Mouse (Mus musculus) bone marrow, adult 2 months (tissue): ENCODE data around the gene Jak1. TPM values are rescaled to one million over a fixed set of nuclear protein-coding genes. Genes with fewer than 3 reads are reported as not detected.

Experiments
- H3K27ac ChIP-seq: fragments of 200-500 bp; 2 replicates; pipeline ENCODE4 v1.5.1; 2012; ENCODE audit warnings: low read depth, mild to moderate bottlenecking, control low read depth, inconsistent platforms, low read length; ENCODE audit not compliant: control insufficient read depth, poor library complexity, insufficient read depth
- H3K4me1 ChIP-seq: fragments of 200-500 bp; 2 replicates; pipeline ENCODE4 v1.6.1; 2011; ENCODE audit warnings: low read length; ENCODE audit not compliant: control insufficient read depth, insufficient read depth
- H3K4me3 ChIP-seq: fragments of 200-500 bp; replicated peaks from 2 replicates; pipeline ENCODE3; 2011; ENCODE audit warnings: mild to moderate bottlenecking, low read depth, low read length, control low read depth; ENCODE audit not compliant: control insufficient read depth
- CTCF ChIP-seq: fragments of 200-500 bp; IDR thresholded peaks from 2 replicates; pipeline ENCODE4 v1.5.1; 2011; ENCODE audit warnings: low read length, control low read depth; ENCODE audit not compliant: control insufficient read depth, insufficient read depth
- POLR2A ChIP-seq: fragments of 200-500 bp; IDR thresholded peaks from 2 replicates; pipeline ENCODE4 v1.6.1; 2011; ENCODE audit warnings: low read depth, mild to moderate bottlenecking, control low read depth, low read length, borderline replicate concordance; ENCODE audit not compliant: control insufficient read depth
- WGBS: fragments of 180-500 bp; shearing (Covaris S2); methylation state at CpG from one replicate; pipeline ENCODE4 v1.1.7; 2018; 5-methylcytosine and 5-hydroxymethylcytosine counted together
- polyA plus RNA-seq: library from polyadenylated mRNA; stranded (reverse); fragments of >200 nt; gene quantifications from 2 replicates; pipeline ENCODE4 v1.2.4, GENCODE M21; 2011; ENCODE audit warnings: low replicate concordance; ENCODE audit not compliant: missing spikeins, insufficient read depth, insufficient read length

The Jak1 gene
- polyA plus RNA-seq, 1 experiment, result 44.7 TPM

DNA sequence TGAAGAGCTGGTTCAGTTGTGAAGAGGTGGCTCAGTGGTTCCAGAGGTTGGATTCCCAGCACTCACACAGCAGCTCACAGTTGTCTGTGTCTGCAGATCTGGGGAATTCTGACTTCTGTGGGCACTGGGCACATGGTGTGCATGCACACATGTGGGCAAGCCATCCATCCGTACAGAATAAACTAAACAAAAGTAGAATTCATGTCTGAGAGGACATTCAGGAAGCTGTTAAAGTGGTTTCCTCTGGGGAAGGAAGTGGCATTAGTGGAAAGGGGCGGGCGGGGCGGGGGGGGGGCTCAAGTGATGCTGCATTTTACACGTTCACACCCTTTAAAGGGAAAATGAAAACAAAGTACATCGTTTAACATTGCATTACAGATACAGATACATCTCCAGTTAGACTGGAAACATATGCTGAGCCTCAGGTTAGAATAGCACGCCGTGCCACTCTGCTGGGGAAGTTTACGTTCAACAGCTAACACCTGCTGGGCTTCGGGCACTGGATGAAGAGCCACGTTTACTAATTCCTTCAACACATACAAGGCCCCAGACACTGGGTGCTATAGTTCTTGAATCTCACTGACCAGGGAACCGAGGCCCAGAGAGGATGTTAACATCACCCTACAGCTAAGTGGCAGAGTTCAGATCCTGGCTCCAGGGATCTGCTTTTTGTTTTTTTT is 33.4 kb upstream of the Jak1 start:
- TF ChIP-seq CTCF, result no peak
- Histone ChIP-seq H3K4me3 (peak overlapping the region; percentile 48), H3K27ac (peak overlapping the region; percentile 78), H3K4me1 (peaks cover 10% of the 10 kb centered on the region)
- WGBS, result 6% methylated on average over 12 of the region's 12 CpGs

DNA sequence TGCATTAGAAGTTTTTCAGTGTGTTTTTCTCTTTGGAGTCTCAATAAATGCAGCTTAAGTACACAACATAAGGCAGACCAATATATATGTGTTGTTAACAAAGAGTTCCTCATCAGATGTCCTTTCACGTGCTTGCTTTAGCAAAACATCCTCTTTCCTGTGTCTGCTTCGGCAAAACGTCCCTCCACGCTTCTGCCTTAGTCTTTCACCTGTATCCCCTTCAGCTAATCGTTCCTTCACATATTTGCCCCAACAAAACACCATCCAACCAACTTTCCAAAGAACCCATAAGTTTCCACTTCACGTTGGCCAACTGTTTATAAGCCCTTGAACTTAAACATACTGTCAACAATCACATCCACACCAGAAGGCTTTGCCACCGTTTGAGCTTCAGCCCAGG is 31.8 kb upstream of the Jak1 start:
- TF ChIP-seq POLR2A, result no peak
- H3K4me1 ChIP-seq, result peaks cover 10% of the 10 kb centered on the region
- 25% methylated on average over 7 of the region's 7 CpGs for WGBS
- no peak overlapping the region for H3K4me3 ChIP-seq
- no peak overlapping the region; the same call in 1 of the 2 replicates for H3K27ac ChIP-seq

DNA sequence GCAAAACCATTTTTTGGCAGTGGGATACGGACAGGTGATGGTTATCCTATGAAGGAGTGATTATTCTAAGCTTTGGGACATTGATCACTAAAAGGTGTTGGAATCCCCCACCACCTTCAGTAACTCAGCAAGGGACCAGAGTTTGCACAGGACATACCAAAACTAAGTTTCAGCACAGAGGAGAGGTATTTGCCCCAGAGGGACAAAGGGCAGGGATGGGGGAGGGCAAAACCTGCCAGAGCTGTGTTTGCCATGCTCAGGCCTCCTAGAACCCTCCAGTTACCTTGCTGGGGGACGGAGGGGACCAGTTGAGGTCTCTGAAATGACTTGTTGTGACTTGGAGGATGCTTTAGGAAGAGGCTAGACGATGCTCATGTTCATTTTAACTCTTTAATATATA is 30.7 kb upstream of the Jak1 start:
- 83% methylated on average over 3 of the region's 3 CpGs for WGBS
- no peak overlapping the region for H3K4me3 ChIP-seq

DNA sequence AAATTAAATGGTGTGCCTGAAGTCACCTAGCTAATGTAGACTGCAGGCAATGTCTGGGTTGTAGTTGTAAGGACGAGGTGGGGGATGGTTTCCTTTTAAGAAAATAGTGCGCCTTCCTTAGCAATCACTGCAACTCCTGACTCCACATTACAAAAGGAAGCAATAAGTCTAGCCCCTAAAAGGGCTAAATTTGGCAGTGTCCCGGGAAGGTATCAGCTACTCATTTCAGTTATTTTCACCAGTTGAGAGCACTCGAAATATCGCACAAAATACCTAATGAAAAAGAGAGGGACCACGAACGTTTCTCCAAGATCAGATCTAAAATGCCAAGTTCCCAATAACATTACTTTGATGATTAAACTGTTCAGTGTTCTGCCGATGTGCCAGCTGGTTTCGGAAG is 28.6 kb upstream of the Jak1 start:
- H3K4me1 ChIP-seq, result peaks cover 6% of the 10 kb centered on the region; the same call in 1 of the 2 replicates

More for the DNA sequence above, 30.7 kb upstream of the Jak1 start:
- H3K4me1 ChIP-seq, result peaks cover 10% of the 10 kb centered on the region
- TF ChIP-seq POLR2A (no peak), CTCF (no peak)
- H3K27ac ChIP-seq, result no peak overlapping the region

DNA sequence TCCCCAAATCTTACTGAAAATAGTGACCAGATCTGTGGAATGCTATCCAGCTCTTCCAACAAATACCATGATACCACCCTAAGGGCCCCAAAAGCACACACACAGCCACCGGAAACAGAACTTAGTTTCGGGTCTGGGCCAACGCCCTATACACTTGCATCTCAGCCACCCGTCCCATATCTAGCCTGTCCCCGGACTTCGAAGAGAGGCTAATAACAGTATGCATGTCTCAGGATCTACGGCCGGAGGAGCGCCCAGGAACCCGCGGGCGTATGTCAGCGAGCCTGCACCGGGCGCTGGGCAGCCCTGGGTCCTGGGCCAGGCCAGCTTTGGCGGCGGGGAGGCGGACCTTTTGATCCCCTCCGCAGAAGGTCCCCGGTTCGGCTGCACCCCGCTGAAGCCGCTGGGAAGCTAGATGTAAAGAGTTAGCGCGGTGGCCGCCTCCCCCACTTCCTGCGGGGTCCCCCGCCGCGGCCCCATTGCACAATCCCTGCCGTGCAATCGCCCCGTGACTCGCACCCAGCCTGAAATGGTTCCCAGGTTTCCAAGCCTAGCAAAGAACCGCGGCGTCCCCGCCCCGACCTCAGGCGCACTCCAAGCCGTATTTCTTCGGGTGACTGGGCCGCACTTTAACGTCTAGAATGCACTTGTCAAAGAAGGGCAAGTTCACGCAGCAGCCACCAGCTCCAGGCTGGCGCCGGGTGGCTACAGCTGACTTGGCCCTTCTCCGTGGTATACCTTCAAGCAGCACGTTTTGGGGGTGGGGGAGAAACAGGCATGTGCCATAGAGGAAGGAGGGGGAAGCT is 27.9 kb upstream of the Jak1 start:
- peak; percentile 41; the same call in 1 of the 2 replicates for TF ChIP-seq POLR2A
- no peak for TF ChIP-seq CTCF
- H3K27ac ChIP-seq, result peak overlapping the region; percentile 98
- WGBS, result under 1% methylated on average over 49 of the region's 49 CpGs
- peak overlapping the region; percentile 78 for H3K4me3 ChIP-seq
- peaks cover 3% of the 10 kb centered on the region; the same call in 1 of the 2 replicates for H3K4me1 ChIP-seq

More for the DNA sequence above, 28.6 kb upstream of the Jak1 start:
- peak overlapping the region; percentile 78 for H3K4me3 ChIP-seq
- peak overlapping the region; percentile 98 for H3K27ac ChIP-seq
- TF ChIP-seq CTCF, result no peak
- no peak for TF ChIP-seq POLR2A
- WGBS, result 52% methylated on average over 9 of the region's 9 CpGs

DNA sequence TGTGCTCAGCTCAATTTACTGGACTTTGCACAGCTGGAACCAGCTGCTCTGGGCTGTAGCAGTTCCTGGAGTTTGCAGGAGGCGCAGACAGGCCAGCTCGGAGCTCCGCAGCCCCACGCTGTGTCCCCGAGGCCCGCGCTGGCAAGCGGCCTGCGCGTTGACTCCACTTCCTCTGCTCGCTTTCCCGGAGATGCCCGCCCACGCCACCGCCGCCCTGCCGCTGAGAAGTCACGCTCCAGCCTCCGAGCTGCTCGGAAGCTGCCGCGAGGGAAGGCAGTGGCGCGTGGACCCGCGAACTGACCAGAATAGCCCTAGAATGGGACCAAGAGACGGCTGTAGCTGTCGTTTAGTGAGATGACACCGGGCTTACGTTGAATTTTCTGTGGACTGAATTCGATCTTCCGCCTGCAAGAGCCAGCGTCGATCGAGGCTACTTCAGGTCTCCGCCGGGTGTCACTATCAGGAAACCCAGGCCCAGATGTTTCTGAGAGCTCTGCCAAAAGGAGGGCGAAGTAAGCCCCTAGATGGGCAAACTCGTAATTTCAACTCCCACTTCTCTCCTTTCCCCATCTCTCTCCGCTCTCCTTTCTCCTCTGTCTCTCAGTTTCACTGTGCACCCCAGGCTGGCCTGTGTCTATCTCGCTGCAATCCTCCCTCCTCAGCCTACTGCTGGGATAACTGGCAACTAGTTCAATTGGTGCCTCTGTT is 27.1 kb upstream of the Jak1 start:
- H3K4me1 ChIP-seq, result peaks cover 1% of the 10 kb centered on the region; the same call in 1 of the 2 replicates
- H3K27ac ChIP-seq, result peak overlapping the region; percentile 98
- H3K4me3 ChIP-seq, result peak overlapping the region; percentile 78
- TF ChIP-seq POLR2A, result peak; percentile 97
- TF ChIP-seq CTCF, result peak; percentile 21; the same call in 1 of the 2 replicates
- WGBS, result 1% methylated on average over 41 of the region's 41 CpGs

DNA sequence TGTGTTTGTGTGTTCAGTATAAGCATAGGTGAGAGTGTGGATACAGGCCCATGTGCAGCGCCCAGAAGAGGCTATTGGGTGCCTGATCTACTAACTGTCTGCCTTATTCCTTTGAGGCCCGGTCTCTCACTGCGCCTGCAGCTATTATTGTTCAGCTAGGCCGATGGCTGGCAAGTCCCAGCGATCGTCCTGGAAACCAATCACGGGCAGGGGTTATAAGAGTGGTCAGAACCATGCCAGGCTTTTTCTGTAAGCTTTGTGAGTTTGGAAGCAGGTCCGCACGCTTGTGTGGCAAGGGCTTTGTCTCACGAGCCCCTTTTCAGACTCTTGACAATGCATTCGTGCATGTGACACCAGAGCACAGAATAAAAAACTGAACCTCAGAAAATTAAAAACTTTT is 23.2 kb upstream of the Jak1 start:
- WGBS, result 89% methylated on average over 11 of the region's 11 CpGs
- H3K4me1 ChIP-seq, result no peaks in the 10 kb centered on the region
- TF ChIP-seq CTCF (no peak), POLR2A (no peak)
- H3K27ac ChIP-seq, result no peak overlapping the region
- no peak overlapping the region for H3K4me3 ChIP-seq

DNA sequence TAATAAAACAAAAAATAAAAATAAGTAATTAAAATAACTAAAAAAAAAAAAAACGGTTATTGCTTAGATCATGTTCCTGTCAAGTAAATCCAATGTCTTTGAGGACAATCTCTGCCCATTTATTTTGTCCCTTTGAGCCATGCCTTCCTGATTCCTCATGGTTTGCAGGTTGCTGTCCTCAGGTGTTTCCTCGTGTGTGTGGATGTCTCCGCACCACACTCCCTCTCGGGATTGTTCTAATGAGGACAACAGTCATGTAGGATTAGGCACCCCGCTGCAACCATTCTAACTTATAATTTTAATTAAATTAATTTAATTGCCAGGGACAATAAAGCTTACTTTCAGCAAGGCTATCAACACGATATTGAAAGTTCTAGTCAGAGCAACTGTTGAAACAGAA is 21.5 kb upstream of the Jak1 start:
- TF ChIP-seq POLR2A, result no peak
- WGBS, result 86% methylated on average over 6 of the region's 6 CpGs
- Histone ChIP-seq H3K4me1 (no peaks in the 10 kb centered on the region), H3K4me3 (no peak overlapping the region), H3K27ac (no peak overlapping the region)
